In genomic region chr9:27146826-27147225, GRCm38 (mm10) we compare ENCODE assay signal across 27 mouse cellular contexts. TPM values are rescaled to one million over a fixed set of nuclear protein-coding genes. Genes with fewer than 3 reads are reported as not detected.
DNase-seq lines count a peak whose midpoint lies in the region; ATAC-seq and TF ChIP-seq lines count a peak whose summit lies in the region.
"Had no signal": no experiment of that assay in that cellular context is flagged by ENCODE, and none has a peak within 500 bp of the region (broad histone marks: within the 10 kb centered on the region; RNA-seq: fewer than 3 reads in every experiment).

No protein-coding gene starts in this region.

- H3K9ac ChIP-seq in lung, embryonic 14.5 days = no peak overlapping the region
- no peak overlapping the region for H3K9ac ChIP-seq in midbrain, embryonic 11.5 days (ENCODE audit: low read length)
- H3K9ac ChIP-seq in midbrain, embryonic 14.5 days (replicated peaks; ENCODE audit: low read length) = no peak overlapping the region
- no peak overlapping the region for H3K9ac ChIP-seq in neural tube, embryonic 15.5 days (replicated peaks)
- H3K9ac ChIP-seq: embryonic facial prominence, embryonic 12.5 days; embryonic facial prominence, embryonic 15.5 days; forebrain, embryonic 12.5 days; forebrain, embryonic 15.5 days; heart, embryonic 12.5 days; heart, embryonic 15.5 days; hindbrain, embryonic 13.5 days had no signal

- peaks cover 8% of the 10 kb centered on the region; the same call in 1 of the 2 replicates for H3K4me1 ChIP-seq in lung, embryonic 14.5 days (ENCODE audit: insufficient read depth)
- peaks cover 24% of the 10 kb centered on the region for H3K4me1 ChIP-seq in midbrain, embryonic 11.5 days (ENCODE audit: control insufficient read depth, insufficient read depth, low read length)
- H3K4me1 ChIP-seq in midbrain, embryonic 14.5 days (ENCODE audit: control insufficient read depth, insufficient read depth, low read length) = peaks cover 38% of the 10 kb centered on the region
- peaks cover 36% of the 10 kb centered on the region for H3K4me1 ChIP-seq in neural tube, embryonic 15.5 days

- ATAC-seq in lung, embryonic 14.5 days (ENCODE audit: insufficient read depth) = no peak
- ATAC-seq in midbrain, embryonic 11.5 days (ENCODE audit: low FRiP score) = no peak
- ATAC-seq in midbrain, embryonic 14.5 days (ENCODE audit: low FRiP score, low TSS enrichment) = no peak
- no peak for ATAC-seq in neural tube, embryonic 15.5 days (ENCODE audit: low FRiP score)
- ATAC-seq: forebrain, embryonic 15.5 days; hindbrain, embryonic 16.5 days; Patski had no signal

- no peaks in the 10 kb centered on the region; the same call in 1 of the 2 replicates for H3K36me3 ChIP-seq in lung, embryonic 14.5 days (ENCODE audit: insufficient read depth)
- peaks cover 10% of the 10 kb centered on the region; the same call in 1 of the 2 replicates for H3K36me3 ChIP-seq in midbrain, embryonic 11.5 days (ENCODE audit: control insufficient read depth, insufficient read depth, low read length)
- peaks cover 9% of the 10 kb centered on the region; the same call in 1 of the 2 replicates for H3K36me3 ChIP-seq in midbrain, embryonic 14.5 days (ENCODE audit: control insufficient read depth, insufficient read depth, low read length)
- H3K36me3 ChIP-seq in neural tube, embryonic 15.5 days = 0 out of 2 replicates have a peak, but pooled peaks cover 4% of the 10 kb centered on the region

- 70% methylated on average over 2 of the region's 2 CpGs for WGBS in lung, embryonic 14.5 days
- 94% methylated on average over 2 of the region's 2 CpGs for WGBS in midbrain, embryonic 11.5 days
- WGBS in midbrain, embryonic 14.5 days = 96% methylated on average over 2 of the region's 2 CpGs
- 94% methylated on average over 2 of the region's 2 CpGs for WGBS in neural tube, embryonic 15.5 days

- peak; percentile 50 for DNase-seq in lung, embryonic 14.5 days
- DNase-seq in lung, postnatal 36 days = no peak
- peak; percentile 69 for DNase-seq in midbrain, embryonic 11.5 days (ENCODE audit: low spot score, missing footprints)
- no peak for DNase-seq in midbrain, embryonic 14.5 days
- peak; percentile 36 for DNase-seq in brain, adult 2 months (ENCODE audit: low read depth, low spot score)
- DNase-seq: adrenal gland, postnatal 10 days; adrenal gland, postnatal 36 days; cerebellum, adult 11 months; cerebellum, adult 2 months; cerebellum, adult 9-11 months; cerebellum, postnatal 25 days; gastrocnemius, postnatal 10 days; gastrocnemius, postnatal 36 days; heart, adult 11 months; heart, postnatal 10 days; heart, postnatal 36 days had no signal

- no peak overlapping the region for H3K4me2 ChIP-seq in lung, embryonic 14.5 days
- no peak overlapping the region for H3K4me2 ChIP-seq in midbrain, embryonic 11.5 days
- H3K4me2 ChIP-seq in midbrain, embryonic 14.5 days (ENCODE audit: low read length) = no peak overlapping the region
- no peak overlapping the region for H3K4me2 ChIP-seq in neural tube, embryonic 15.5 days
- H3K4me2 ChIP-seq: embryonic facial prominence, embryonic 12.5 days; embryonic facial prominence, embryonic 15.5 days; forebrain, embryonic 12.5 days; forebrain, embryonic 15.5 days; heart, embryonic 12.5 days; heart, embryonic 15.5 days; hindbrain, embryonic 13.5 days had no signal

- no peaks in the 10 kb centered on the region for H3K27me3 ChIP-seq in lung, embryonic 14.5 days (ENCODE audit: insufficient read depth, low read length)
- no peaks in the 10 kb centered on the region for H3K27me3 ChIP-seq in midbrain, embryonic 11.5 days (ENCODE audit: control insufficient read depth, insufficient read depth, low read length)
- H3K27me3 ChIP-seq in midbrain, embryonic 14.5 days (ENCODE audit: control insufficient read depth, insufficient read depth, low read length) = no peaks in the 10 kb centered on the region
- H3K27me3 ChIP-seq in neural tube, embryonic 15.5 days (replicated peaks) = no peaks in the 10 kb centered on the region
- H3K27me3 ChIP-seq: embryonic facial prominence, embryonic 12.5 days; embryonic facial prominence, embryonic 15.5 days; forebrain, embryonic 12.5 days; forebrain, embryonic 15.5 days; heart, embryonic 12.5 days; heart, embryonic 15.5 days; hindbrain, embryonic 13.5 days; Patski had no signal

- H3K9me3 ChIP-seq in lung, embryonic 14.5 days (ENCODE audit: low read depth, low read length) = no peaks in the 10 kb centered on the region
- no peaks in the 10 kb centered on the region for H3K9me3 ChIP-seq in midbrain, embryonic 11.5 days (ENCODE audit: control insufficient read depth, low read length)
- H3K9me3 ChIP-seq in midbrain, embryonic 14.5 days (ENCODE audit: control insufficient read depth, low read length) = no peaks in the 10 kb centered on the region
- H3K9me3 ChIP-seq in neural tube, embryonic 15.5 days (replicated peaks) = no peaks in the 10 kb centered on the region
- H3K9me3 ChIP-seq: embryonic facial prominence, embryonic 12.5 days; embryonic facial prominence, embryonic 15.5 days; forebrain, embryonic 12.5 days; forebrain, embryonic 15.5 days; heart, embryonic 12.5 days; heart, embryonic 15.5 days; hindbrain, embryonic 10.5 days; hindbrain, embryonic 13.5 days had no signal

- H3K27ac ChIP-seq in lung, embryonic 14.5 days (ENCODE audit: low read depth) = no peak overlapping the region
- H3K27ac ChIP-seq in midbrain, embryonic 11.5 days (ENCODE audit: low read depth, low read length) = no peak overlapping the region
- H3K27ac ChIP-seq in midbrain, embryonic 14.5 days (replicated peaks; ENCODE audit: low read depth, low read length) = no peak overlapping the region
- H3K27ac ChIP-seq in neural tube, embryonic 15.5 days (replicated peaks) = no peak overlapping the region
- H3K27ac ChIP-seq: embryonic facial prominence, embryonic 12.5 days; embryonic facial prominence, embryonic 15.5 days; forebrain, embryonic 12.5 days; forebrain, embryonic 15.5 days; heart, embryonic 15.5 days; hindbrain, embryonic 10.5 days; hindbrain, embryonic 13.5 days had no signal

- no peak overlapping the region for H3K4me3 ChIP-seq in lung, embryonic 14.5 days (ENCODE audit: low read depth, low read length)
- H3K4me3 ChIP-seq in midbrain, embryonic 11.5 days (ENCODE audit: low read depth, low read length) = no peak overlapping the region
- no peak overlapping the region for H3K4me3 ChIP-seq in midbrain, embryonic 14.5 days (replicated peaks; ENCODE audit: low read depth, low read length)
- H3K4me3 ChIP-seq in neural tube, embryonic 15.5 days (replicated peaks) = no peak overlapping the region
- H3K4me3 ChIP-seq: embryonic facial prominence, embryonic 12.5 days; embryonic facial prominence, embryonic 15.5 days; forebrain, embryonic 12.5 days; forebrain, embryonic 15.5 days; heart, embryonic 12.5 days; heart, embryonic 15.5 days; hindbrain, embryonic 10.5 days; hindbrain, embryonic 13.5 days had no signal

- no peak for TF ChIP-seq CTCF in lung, embryonic 14.5 days (IDR thresholded peaks at IDR 0.05; ENCODE audit: low read depth)

RNA-seq across cellular contexts. Expression of gene Jam3, which starts 8.4 kb away (rescaled TPM):
- 68.9 and 70.4 TPM in 2 replicates for polyA plus RNA-seq in lung, embryonic 14.5 days (2014; fragmentation: Nextera tagmentation; extraction: Ambion mirVana)
- polyA plus RNA-seq in midbrain, embryonic 11.5 days (2014; fragmentation: Nextera tagmentation; extraction: Ambion mirVana) = 170 and 171 TPM in 2 replicates
- 46.9 and 62.4 TPM in 2 replicates for polyA plus RNA-seq in midbrain, embryonic 14.5 days (2014; fragmentation: Nextera tagmentation; extraction: Ambion mirVana)
- 42.3 and 45.0 TPM in 2 replicates for polyA plus RNA-seq in neural tube, embryonic 15.5 days (2015; fragmentation: Nextera tagmentation; extraction: Ambion mirVana)

Comparison
In these comparisons a context has a peak if more than half of its experiments do, and no peak if none do; other contexts are left out.
1. DNase-seq: peak in lung, embryonic 14.5 days (single experiment), midbrain, embryonic 11.5 days (single experiment) and brain, adult 2 months (single experiment); none in lung, postnatal 36 days (single experiment) and midbrain, embryonic 14.5 days (single experiment).